Mouse (Mus musculus) retina, postnatal 7 days (tissue): ENCODE measurements around the gene Creb5.
A peak's percentile ranks its signal among the peaks of the same experiment; 100 is the strongest.

Experiments
- DNase-seq: peaks from one replicate; pipeline ENCODE4 v3.0.0-alpha.2; 2012; ENCODE audit warnings: low read depth, low spot score

The Creb5 gene

DNA sequence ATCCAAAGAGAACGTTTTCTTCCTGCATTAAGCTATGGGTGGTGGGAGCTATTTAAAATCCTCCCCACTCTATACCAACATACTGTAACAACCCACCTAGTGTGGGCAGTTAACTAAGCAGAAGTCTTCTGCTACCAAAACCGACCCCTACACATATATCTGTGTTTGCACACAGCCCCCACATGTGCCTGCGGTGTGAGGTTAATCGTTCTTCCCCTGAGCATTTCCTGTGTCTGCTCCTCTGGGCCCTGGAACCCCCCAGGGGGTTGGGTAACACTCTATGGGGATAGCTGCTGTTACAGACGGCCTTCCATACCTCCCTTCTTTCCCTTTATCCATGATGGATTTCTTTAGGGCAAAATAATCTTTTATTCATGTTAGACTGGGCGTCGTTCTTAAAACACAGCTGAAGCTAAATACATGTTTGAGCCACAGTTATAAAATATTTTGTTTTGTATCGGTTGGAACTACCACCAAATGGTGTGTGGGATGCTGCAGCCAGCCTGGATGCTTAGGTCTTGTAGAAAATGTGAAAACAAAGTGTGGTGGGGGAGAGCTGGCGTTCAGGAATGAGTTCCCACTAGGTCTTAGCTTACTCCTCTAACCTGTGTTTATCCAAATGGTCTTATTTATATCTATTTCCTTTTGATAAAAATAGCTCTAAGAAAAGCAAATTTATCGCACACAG is 297.8 kb downstream of the Creb5 start:
- DNase-seq: no peak

DNA sequence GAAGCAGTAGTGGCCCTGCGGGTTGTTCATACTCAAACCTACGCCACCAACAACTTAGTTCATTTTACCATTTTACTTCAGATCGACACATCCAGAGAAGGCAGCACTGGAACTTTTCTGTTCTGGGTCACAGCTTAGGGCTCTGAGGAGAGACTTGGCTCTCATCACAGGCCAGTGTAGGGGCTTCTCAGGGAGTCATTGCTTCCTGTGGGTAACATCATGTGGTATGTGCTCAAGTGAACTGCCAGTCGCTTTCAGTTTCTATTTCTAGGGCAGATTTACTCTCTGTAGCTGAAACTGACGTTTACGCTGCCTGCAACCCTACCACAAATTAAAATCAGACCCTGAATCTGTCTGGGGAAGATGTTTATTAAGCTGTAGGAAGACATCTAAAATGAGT is 302.7 kb downstream of the Creb5 start:
- no peak for DNase-seq

DNA sequence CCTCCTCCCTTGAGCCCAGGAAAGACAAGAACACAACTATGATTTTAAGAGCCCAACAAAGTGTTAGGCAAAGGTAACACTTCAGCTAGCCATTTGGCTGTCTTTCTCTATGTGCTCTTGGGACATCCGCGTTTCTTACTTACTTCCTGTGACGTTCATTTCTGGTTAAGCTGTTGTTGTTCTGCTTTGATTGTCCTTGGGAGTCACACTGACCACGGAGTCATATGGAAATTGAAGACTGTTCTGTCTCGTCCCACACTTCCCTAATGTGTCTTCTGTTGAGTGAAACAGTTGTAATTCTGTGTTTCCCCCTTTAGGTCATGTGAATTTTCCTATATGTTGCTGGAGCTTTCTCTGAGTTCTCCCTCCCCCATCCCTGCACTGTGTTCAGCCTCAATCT is 305.2 kb downstream of the Creb5 start:
- no peak for DNase-seq

DNA sequence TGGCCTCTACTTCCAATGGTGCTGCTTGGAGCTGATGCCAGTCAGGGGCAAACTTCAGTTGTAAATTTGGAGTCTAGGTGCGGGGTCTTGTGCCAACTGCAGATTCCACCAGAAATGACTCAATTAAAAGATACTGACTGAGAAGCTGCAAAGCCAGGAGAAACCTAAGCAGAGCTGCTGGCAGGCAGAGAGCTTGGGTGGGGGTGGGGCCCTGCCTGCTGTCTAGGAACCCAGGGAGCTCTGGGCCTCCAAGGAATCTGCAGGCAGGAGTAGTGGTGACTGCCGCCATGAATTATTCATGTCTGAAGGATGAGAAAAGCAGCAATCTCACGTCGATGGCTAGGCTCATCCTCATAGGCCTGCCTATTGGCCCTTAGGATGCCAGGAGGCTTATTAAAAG is 306.5 kb downstream of the Creb5 start:
- no peak for DNase-seq

DNA sequence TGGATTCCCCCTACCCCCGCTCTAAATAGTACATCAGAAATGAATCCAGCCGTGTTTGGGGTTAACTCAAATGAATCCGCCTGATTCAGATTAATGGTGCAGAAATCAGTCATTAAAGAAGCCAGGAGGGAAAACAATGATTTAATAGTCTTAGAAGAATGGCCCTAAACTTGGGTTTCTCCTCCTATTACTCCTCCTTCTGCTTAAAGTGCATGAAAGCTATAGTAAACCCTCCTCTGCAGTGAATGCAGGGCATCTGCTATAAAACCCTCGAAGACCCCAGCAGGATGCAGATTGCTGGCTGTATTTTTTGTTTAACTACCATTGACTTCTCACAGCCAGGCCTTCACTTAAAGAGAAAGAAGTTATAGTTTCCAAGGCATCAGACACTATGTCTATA is 307.2 kb downstream of the Creb5 start:
- DNase-seq: no peak

DNA sequence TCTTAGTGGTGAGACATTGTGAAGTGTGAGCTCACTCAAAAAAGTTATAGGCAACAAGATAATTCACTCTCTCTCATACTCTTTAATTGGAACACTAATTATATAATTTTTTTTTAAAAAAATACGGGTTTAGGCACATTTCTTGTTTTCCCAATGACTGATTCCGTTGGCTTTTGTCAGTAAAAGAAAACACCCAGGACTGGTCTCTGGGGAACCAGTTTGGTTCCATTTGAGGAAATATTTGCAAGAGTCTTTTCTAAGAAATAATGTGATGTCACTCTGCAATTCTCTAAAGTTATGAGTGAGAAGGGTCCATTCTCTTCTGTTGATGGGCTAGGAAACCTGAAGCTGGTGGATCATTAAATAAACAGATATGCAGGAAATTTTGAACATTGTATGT is 309.3 kb downstream of the Creb5 start:
- DNase-seq: no peak

DNA sequence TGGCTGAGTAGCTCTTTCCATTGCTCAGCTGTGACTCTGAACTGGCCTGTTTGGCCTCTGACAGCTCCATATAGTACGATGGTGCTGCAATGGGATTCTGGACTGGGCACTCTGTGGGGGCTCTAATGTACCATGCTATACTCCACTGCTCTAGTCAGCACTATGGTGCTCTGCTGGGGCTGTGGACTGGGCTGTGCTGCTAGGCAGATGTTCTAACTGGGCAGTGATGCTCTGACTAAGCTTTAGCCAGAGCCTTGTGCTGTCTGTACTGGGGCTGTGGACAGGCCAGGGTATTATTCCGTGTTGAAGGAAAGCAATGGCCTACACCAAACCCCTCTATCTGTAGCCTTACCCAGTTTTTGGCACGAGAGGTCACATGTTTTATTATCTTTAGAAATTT is 316.0 kb downstream of the Creb5 start:
- DNase-seq: no peak

DNA sequence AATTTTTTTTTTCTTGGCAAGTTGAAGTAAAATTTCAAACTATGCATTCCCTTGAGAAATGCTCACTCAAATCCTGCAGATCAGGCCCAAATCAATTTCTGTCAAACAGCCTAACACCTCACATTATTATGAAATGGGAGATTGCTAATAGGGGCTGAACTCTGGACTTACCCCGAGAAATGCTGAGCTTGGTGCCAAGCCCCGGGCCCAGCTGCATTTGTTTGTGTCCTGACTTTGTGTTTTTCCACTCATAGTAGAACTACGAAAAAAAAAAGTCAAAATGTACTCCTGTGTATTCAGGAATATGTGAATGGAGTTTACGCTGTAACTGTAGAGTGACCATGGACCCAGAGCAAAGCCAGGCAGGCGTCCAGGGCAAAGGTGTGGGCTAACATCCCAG is 316.6 kb downstream of the Creb5 start:
- DNase-seq: no peak

DNA sequence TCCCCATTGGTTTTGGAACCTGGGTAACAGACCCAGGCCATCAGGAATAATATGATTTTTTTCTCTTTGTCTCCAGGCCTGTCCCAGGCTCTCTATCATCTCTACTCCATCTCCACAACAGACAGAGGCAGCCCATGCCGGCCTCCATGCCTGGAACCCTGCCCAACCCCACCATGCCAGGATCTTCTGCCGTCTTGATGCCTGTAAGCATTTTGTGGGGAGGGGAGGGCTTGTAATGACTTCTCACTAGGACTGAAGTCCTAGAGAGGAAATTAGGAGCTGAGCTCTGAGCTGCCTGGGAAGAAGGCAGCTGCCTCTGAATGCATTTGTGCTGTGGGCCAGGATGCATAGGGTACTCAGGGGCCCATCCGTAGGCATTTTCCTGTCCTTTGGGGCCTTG is 317.3 kb downstream of the Creb5 start:
- DNase-seq: no peak

DNA sequence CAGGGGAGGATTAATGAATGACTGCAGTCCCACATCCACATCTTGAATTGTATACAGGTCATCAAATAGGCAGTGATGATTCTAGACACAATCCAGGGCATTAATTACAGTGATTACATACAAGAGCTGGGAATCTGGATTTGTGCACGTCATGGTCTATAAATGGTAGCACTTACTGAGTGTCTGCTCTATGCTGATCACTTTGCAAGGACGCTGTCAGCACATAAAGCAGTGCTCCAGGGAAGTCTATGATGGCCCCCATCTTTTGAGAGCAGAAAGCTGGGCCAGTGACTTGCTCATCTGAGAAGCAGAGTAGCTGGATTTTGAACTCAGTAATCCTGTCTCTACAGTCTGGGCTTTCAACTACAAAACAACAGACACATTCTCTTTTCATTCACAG is 318.1 kb downstream of the Creb5 start:
- DNase-seq: no peak

DNA sequence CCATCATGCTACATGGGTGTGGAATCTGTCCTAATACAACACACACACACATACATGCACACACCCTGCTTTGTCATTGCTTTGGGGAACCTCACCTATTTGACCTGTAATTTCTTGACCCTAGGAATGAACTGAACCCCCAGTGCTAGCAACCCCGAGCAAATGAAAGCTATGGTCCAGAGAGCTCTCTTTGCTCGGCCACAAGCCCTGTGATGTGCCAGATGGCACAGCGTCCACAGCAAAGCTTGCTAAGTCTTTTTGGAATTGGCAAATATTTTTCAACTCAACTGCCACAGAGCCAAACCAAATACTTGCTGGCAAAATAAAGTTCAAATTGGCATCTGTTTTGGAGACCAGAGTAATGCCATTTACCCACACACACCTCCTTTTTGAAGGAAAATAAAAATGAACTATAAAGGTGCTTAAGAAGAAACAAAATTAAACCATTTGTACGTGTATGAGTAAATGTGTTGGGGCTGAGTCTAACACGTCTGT is 324.4 kb downstream of the Creb5 start:
- no peak for DNase-seq

DNA sequence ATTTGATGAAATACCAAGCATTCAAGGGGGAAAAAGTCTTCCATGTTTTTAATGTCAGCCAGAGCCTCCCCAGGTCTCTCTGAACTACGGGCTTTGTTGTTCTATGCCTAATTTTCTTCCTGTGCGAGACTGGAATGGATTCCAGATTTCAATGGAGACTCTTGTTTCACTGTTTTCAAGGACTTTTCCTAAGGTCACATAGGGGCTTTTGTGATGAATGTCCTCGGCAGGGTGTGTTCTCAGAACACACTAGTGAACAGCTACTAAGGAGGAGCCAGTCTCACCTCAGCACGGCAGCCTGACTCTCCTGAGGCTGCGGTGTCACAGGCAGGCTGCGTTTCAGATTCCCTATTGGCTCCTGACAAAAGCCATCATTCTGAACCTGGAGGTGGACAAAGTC is 325.6 kb downstream of the Creb5 start:
- no peak for DNase-seq

DNA sequence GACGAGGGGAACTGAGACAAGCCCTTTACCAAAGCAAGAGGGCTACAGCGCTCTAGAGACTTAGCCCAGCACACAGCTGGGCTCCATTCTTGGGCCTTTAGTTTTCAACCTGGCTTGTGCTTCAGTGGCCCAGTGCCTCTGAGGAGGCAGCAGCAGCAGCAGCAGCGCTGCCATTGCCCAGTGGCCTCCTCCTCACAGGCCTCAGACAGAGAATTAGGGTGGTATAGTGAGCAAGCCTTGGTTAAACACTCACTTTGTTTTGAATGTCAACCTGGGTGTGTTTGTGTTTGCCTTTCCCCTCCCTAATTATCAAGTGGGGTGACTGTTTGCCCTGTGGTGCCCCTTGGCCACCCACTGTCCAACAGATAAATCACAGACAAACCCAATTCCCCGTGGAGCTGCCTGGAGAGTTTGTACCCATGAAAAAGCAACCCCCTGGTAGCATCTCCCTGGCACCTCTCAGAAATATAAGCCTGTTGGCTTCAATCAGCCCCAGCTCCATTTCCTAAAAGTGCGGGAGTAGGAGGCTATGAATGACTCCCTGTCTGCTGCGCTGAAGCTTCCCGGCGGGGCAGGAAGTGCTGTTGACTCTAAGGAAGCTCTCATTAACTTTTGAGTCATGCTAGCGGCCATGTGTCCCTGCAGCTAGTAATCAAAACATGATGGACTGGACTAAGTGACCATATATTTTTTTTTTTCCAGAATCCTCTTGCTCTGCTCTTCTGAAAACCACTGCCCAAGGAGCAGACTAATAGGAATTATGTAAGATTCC is 328.6 kb downstream of the Creb5 start:
- DNase-seq: no peak

DNA sequence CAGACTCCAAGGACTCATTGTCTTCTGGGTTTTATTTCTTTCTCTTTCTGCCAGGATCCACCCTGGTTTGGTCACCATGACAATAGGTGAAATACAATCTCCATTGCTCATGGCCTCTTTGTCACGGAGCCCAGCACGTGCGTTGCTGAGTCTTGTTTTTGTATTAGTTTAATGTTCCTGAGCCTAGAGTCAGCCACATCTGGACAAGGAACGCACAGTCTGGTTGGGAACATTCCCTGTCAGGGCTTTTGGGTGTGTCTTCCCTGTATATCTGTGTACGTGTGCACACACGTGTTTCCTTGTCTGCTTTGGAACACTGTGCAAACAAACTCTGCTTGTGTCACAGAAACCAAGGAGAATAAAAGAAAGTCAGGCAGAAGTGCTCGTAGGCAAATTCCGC is 331.1 kb downstream of the Creb5 start:
- no peak for DNase-seq

DNA sequence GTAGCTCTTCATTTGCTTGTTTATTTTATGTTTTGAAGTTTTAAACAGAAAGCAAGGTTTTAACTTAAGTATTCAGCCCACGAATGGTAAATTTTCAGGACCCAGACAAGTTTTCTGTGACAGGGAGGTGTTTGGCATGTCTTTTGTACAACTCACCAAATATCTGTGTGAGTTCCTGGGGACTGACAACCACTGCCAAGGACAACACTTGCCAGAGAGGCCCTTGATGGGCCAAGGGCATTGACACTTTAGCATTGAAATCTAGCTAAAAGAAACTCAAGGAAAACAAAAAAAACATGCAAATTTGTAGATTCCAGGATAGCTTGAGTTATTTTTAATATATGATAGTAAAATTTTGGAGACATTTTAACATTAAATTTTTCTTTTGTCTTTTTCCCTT is 332.6 kb downstream of the Creb5 start:
- no peak for DNase-seq

DNA sequence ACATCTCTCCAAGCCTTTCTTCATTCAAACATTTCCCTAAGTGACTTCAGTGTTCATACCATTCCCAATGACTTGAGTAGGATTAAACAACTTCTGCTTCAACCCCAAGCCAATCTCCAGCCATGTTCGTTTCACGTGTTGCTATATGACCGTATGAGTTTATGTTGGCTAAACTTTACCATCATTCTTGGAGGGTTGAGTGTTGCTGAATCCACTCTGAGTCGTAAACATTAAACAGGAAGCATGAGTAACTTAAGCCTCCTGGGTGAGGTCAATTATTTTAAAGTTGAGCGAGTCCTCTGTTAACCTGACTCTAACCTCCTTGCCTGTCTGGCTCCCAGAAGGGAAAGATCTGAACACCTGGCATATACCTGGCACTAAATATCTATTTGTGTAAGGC is 334.2 kb downstream of the Creb5 start:
- no peak for DNase-seq

DNA sequence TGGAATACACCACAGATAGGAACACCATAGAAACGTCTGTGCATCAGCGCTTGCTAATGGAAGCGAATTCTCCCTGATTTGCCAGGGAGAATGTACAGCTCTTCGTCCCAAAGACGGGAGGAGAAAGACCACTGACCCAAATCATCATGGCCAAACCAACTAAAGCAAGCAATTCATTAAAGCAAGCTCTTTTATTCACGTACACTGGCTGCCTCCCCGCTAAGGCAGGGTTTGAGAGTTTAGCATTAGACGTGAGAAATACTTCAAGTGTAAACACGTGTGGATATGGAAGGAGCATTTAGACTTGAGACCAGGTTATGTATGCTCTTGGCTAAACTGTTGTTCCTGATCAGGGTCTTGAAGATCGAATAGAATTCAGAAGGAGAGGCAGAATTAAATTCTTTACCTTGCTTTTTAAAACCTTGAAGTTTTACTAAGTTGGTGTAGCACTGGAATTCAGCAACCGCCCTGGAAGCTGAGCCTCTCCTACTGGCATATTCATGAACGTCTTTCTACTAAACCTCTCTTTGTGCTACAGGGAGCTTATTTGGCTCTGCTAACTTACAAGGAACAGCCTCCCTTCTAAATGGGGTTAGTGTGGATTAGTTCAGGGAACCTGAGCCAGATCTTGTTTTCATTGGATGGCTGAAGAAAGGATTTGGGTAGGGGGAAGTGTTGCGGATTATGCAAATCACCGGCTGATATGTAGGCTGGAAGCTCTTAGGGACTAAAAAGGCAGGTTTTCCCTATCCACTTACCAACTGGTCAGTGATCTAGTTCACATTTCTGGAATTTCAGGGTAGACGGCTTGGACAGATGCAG is 337.6 kb downstream of the Creb5 start:
- peak; percentile 57 for DNase-seq

DNA sequence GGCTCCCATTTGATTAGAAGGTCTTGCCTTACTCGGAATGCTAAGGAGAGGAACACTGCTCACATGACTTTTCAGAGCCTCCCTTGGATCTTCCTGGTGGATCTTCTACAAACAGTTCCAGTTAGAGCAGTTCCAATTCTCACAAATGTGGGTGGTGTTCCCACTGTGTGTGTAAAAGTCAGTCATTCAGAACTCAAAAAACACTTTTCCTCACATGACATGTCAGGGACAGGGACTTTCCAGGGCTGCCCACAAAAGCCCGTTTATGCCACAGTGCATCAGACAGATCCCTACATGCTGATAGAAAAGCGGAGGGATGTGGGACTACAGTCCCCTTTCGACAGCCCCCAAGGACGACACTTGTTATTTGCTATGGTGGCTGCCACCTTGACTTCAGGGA is 339.0 kb downstream of the Creb5 start:
- no peak for DNase-seq

DNA sequence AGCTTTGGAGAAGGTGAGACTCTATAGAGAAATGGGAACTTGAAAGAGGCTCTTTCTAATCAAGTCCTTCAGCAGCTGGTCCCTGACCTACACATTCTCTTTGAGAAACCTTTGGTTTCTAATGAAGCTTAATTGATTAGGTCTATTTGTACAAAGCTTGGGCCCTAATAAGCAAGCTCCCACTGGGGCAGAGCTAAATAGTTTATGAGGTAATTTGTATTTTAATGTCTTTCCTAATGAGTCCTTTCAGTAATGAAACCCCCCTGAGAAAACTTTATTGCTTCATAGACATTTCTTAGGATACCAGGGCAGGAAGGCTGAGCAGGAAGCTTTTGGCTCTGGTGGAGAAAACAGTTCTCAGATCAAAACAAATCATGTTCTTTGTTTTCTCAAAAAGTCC is 341.6 kb downstream of the Creb5 start:
- no peak for DNase-seq

DNA sequence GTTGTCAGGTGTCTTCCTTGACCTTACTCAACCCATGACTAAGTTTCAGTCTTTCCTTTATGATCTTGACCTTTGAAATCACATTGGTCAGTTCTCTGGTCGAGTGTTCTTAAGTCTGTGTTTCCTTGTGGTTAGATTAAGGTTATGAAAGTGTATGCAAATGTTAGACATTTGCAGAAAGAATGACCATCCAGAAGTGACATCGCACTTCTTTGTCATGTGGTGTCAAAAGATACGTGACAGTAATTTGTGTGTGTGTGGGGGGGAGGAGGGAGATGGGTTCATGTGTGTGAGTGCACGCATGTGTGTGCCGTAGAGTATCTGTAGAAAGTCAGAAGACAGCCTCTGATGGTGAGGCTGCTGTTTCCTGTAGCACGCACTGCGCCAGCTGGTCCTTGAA is 348.4 kb downstream of the Creb5 start:
- no peak for DNase-seq

DNA sequence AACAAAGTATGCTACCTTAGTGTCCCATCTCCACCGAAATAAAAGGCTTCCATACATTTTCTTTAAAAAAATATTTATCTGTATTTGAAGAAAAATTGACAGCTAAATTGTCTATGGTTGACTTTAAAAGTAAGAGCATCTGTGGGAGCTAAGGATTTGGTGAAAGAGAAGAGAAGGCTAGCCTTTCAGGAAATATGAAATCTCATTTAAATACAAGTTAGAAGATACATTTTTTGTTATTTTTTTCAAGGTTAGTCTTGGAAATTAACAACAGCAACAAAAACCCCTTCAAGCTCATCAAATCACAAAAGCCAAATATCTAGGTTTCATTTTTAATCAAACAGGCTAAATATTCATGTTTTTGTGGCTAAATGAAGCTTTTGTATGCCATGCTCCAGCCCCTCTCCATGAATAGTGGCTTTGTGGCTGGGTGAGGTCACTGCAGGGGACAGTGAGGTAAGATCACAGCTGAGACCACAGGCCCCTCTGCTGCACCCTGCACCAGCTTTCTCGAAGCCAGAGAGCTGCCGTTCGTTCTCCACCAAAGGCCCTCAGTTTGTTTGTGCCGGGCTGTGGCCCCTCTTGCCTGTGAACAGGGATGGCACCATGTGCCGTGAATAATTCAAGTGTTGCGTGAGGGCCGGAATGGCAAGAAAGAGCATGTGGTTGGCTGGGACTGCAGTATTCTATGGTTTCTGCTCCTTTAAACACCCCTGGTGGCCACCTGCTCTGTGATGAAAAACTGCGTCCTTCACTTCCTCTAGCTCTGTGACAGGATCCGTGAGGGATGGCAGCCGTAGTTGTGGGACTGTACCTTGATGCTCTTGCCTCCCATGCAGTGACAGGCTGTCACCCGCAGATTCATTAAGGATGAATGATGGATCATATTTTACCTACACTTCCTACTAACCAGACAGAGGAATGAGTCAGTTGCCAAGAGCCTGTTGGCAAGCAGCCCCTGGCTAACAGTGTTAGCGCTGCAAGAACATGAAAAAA is 350.6 kb downstream of the Creb5 start:
- DNase-seq: no peak
